Mouse (Mus musculus): ENCODE results near the gene Slc17a2. TPM values are rescaled to one million over a fixed set of nuclear protein-coding genes. Genes with fewer than 3 reads are reported as not detected.
"Not testable (repeated sequence)": the region's sequence is repeated elsewhere in the genome, so short reads cannot be mapped to it uniquely, and the experiment has no call there.

Slc17a2 gene
- total RNA-seq (2021), result 10 to 100 TPM in 1 of 2 experiments, under 1 TPM in 1; 0.53 to 10.9 TPM
- long read RNA-seq, experiment 1, partial matches to known transcripts, result 1 of 6 reads
- long read RNA-seq, experiment 1, other reads (novel, unspliced or antisense), result 5 of 6 reads
- long read RNA-seq, experiment 2, result 0 reads

DNA sequence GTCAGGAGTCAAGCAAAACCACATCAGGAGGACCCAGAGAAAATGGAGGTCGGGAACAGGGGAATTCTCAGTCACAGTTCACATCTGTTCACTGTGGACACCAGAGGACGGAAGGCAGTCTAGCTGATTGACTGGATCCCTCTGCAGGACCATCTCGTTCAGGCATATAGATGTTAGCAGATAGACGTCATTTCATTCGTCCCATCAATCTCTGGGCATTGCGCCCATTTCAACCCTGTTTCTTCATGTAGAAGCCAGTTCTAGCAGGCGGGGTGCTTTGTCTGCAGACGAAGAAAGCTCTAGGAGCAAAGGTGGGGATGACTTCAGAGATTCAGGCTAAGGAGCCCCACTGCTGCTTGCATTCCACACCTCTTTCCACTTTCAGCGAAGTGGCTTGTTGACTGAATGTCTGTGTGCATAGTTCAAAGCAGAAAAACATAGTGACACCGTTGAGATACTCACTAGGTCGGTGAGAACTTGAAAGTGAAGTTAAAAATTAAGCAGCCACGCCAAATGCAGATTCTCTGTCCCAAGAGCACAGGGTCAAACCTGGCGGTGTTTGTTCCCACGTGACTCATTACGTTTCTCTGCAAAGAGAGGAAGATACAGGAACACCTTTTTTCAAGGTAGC lies at the start of gene Slc17a2:
Gene Slc17a2, plus strand, starts transcription at position 572 of the 631 bp plus-strand sequence.
- no peak for DNase-seq (ENCODE audit: low spot score in 2 of 2)

GRCm38 (mm10) chr13:23757211-23757773 lies 49.5 kb upstream of the Slc17a2 start:
- DNase-seq (ENCODE audit: low spot score in 2 of 2), result no peak

- DNase-seq (ENCODE audit: low spot score in 2 of 2), result no peak
Measured at GRCm38 (mm10) chr13:23757921-23758320, 48.9 kb upstream of the Slc17a2 start.

- DNase-seq (ENCODE audit: low spot score in 2 of 2), result no peak
Measured at GRCm38 (mm10) chr13:23759251-23759771, 47.5 kb upstream of the Slc17a2 start.

DNA sequence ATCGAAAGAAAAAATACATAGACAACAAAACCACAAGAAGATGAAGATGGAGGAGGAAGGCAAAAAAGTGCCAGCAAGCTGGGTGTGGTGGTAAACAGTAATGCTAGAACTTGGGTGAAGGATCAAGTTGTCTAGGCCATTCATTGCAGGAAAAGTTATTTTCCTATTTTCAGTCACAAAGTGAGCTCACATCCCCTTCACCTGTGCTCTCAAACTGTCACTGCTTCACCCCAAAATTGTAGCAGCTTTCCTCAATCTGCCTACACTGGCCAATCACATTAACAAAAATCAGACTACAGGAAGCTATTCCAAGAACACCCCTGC lies 46.9 kb upstream of the Slc17a2 start:
- no peak for DNase-seq (ENCODE audit: low spot score in 2 of 2)

DNA sequence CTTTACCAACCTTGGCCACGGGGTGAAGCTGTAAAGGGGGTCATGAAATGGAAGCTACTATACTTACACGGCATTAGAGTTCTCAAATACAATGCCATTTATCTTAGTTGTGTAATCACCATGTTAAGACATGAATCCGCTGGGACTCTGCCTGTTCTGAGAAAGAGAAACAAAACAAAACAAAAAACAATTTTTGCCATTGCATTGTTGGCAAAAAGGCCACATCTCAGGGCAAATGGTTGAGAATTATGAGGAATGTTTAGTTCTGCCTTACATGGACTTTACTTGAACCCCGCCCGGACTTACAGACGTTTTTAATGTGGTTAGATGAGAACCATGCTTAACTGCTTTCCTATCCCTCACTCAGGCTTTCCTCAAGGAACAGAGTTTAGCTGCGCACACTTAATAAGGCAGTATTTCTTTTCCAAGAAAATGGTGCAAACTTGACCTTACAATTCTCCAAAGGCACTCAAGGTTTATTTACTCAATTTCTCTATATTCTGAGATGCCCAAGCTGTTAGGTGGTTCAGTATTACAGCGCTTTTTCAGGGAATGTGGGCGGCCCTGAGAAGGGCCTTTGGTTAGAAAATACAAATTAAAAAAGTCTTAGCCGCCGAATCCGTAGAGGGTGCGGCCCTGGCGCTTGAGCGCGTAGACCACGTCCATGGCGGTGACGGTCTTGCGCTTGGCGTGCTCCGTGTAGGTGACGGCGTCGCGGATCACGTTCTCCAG lies 46.4 kb upstream of the Slc17a2 start:
- no peak for DNase-seq (ENCODE audit: low spot score in 2 of 2)

DNA sequence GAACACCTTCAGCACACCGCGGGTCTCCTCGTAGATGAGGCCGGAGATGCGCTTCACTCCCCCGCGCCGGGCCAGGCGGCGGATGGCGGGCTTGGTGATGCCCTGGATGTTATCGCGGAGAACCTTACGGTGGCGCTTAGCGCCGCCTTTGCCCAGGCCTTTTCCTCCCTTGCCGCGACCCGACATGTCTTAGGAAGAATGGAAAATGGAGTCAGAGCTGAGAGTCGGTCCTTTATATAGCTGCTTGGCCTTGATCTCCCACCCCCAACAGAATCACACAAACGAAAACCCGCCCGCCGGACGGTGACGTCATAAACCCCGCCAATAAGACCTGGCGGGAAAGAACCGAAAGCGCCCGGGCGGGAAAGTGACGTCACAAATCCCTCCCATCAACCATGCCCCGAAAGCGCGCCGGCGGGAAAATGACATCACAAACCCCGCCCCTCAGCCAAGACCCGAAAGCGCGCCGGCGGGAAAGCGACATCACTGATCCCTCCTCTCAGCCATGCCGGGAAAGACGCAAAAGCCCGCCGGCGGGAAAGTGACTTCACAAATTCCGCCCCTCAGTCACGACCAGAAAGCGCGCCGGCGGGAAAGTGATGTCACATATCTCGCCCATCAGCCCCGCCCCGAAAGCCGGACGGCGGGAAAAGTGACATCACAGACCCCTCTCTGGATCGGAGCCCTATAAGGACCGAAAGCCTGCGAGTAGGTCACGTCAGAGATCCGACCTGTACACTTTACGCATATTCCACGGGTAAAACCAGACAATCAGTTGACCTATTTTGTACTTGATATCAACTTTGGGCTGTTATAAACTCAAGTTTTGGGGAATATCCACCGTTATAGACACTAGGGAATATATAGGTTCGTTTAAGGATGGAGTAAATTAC lies 45.6 kb upstream of the Slc17a2 start, which contains the start of gene Hist1h4a:
Gene Hist1h4a, minus strand, starts transcription at position 259 of the 893 bp plus-strand sequence.
- DNase-seq (ENCODE audit: low spot score in 2 of 2), result peak; percentile 95 to 98

DNA sequence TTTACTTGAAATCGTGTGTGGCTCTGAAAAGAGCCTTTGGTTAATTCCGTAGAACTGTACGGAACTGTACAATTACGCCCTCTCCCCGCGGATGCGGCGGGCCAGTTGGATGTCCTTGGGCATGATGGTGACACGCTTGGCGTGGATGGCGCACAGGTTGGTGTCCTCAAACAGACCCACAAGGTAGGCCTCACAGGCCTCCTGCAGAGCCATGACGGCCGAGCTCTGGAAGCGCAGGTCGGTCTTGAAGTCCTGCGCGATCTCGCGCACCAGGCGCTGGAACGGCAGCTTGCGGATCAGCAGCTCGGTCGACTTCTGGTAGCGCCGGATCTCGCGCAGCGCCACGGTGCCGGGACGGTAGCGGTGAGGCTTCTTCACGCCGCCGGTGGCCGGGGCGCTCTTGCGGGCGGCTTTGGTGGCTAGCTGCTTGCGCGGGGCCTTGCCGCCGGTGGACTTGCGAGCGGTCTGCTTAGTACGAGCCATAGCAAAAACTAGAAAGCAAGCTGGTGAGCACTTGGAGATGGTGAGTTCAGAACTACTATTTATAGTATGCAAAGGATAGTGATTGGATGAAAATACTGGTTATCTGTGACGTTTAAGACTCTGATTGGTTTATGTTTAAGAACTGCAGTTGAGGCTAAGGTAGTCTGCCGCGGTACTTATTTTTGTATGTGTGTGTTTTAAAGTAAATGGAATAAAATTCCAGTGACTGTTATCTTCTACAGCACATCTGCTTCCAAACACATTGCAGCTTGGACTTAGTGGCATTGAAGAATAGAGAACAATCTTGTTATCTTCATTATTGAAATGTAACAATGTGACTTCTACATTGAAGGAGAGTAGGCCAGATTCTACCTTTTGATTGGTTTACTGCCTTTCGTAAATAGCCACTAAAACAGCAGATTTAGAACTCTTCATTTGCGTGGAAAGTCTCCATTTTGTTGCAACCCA lies 44.6 kb upstream of the Slc17a2 start, which contains the start of gene Hist1h3a:
Gene Hist1h3a, minus strand, starts transcription at position 516 of the 951 bp plus-strand sequence.
- DNase-seq (ENCODE audit: low spot score in 2 of 2), result peak; percentile 30 to 32

DNA sequence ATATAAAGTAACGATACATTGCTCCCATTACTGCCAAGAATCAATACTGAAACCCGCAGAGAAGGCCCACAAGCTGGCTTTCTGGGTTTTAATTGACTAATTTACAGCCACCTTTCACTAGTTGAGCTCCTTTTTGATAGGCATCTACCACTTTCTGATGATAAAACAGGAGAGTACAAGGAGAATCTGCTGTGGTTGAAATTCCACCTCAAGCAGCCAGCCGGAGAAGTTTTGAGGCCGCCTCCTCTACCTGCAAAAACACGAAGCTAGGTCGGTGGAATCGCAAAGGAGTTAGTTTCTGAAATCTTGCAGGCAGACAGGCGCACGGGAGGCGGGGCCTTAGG lies 43.6 kb upstream of the Slc17a2 start:
- DNase-seq (ENCODE audit: low spot score in 2 of 2), result no peak

DNA sequence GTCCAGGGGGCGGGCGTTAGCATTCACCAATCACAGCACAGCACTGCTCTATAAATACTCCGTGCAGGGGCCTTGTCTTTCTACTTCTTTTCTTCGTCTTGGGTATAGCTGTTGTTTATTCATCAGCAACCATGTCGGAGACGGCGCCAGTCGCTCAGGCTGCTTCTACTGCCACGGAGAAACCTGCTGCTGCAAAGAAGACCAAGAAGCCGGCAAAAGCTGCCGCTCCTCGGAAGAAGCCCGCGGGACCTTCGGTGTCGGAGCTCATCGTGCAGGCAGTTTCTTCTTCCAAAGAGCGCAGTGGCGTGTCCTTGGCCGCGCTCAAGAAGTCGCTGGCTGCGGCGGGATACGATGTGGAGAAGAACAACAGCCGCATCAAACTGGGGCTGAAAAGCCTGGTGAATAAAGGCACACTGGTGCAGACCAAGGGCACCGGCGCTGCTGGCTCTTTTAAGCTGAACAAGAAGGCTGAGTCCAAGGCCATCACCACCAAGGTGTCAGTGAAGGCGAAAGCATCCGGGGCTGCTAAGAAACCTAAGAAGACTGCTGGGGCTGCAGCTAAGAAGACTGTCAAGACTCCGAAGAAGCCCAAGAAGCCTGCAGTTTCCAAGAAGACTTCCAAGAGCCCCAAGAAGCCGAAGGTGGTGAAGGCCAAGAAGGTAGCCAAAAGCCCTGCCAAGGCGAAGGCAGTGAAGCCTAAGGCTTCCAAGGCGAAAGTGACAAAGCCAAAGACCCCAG lies 43.0 kb upstream of the Slc17a2 start, which contains the start of gene Hist1h1a:
Gene Hist1h1a, plus strand, starts transcription at position 81 of the 738 bp plus-strand sequence.
- peak; percentile 54 to 61 for DNase-seq (ENCODE audit: low spot score in 2 of 2)

DNA sequence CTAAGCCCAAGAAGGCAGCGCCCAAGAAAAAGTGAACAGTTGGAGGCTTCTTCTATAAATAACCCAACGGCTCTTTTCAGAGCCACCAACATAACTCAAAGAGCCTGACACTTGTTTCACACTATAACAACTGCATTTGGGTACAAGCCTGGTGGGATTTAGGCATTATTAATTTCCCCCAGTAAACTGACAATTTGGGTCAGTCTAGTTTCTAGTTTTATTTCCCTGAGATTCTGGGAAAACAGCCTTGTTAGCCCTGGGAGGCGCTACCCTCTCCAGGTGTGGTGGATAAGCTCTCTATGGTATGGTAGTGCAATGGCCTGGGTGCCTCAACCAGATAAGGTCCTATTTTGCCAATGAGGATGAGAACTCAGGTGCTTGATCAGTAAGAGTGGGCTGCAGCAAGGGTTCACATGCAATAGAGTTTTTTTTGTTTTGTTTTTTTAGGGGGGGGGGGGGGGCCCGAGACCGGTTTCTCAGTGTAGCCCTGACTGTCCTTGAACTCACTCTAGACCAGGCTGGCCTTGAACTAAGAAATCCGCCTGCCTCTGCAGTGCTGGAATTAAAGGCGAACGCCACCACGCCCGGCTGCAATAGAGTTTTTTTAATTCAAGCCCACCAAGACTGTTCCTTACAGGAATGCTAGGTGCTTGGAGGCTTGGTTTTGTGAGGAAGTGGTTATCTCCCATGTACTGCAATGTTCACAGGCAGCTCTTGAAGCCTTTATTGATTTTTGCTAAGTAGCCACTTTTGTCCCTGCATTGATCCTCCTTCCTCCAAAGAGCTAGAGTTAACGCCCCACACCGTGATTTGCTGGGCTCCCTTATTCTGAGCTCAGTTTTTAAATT lies 42.2 kb upstream of the Slc17a2 start:
- DNase-seq (ENCODE audit: low spot score in 2 of 2), result no peak

GRCm38 (mm10) chr13:23765172-23765513 lies 41.6 kb upstream of the Slc17a2 start:
- DNase-seq (ENCODE audit: low spot score in 2 of 2), result no peak

DNA sequence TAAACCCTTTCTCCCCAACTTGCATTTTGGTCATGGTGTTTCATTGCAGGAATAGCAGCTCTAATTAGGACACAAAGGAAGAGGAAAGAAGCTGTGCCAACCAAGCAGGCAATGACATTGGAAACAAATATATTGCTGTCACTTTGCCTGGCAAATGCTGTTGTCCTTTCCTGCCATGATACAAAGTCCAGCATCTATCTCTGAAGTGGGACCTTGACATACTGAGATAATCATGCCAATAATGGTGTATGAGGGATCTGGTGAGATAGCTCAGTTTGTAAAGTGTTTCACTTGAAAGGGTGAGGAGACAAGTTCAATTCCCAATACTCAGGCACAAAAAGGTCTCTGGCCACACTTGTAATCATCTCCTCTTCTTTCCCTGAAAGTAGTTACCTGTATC lies 40.0 kb upstream of the Slc17a2 start:
- no peak for DNase-seq (ENCODE audit: low spot score in 2 of 2)

GRCm38 (mm10) chr13:23768834-23769397 lies 37.9 kb upstream of the Slc17a2 start:
- no peak for DNase-seq (ENCODE audit: low spot score in 2 of 2)

DNA sequence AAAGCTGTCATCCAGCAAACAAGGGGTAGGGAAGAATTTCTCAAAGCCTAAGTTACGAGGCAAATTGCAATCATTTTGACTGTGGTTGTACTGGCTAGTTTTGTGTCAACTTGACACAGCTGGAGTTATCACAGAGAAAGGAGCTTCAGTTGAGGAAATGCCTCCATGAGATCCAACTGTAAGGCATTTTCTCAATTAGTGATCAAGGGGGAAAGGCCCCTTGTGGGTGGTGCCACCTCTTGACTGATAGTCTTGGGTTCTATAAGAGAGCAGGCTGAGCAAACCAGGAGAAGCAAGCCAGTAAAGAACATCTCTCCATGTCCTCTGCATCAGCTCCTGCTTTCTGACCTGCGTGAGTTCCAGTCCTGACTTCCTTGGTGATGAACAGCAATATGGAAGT lies 37.2 kb upstream of the Slc17a2 start, which contains the start of gene Trim38:
Gene Trim38, plus strand, starts transcription at position 301 of the 400 bp plus-strand sequence.
- DNase-seq (ENCODE audit: low spot score in 2 of 2), result not testable (repeated sequence)

- no peak for DNase-seq (ENCODE audit: low spot score in 2 of 2)
Measured at GRCm38 (mm10) chr13:23772561-23773313, 34.1 kb upstream of the Slc17a2 start.

DNA sequence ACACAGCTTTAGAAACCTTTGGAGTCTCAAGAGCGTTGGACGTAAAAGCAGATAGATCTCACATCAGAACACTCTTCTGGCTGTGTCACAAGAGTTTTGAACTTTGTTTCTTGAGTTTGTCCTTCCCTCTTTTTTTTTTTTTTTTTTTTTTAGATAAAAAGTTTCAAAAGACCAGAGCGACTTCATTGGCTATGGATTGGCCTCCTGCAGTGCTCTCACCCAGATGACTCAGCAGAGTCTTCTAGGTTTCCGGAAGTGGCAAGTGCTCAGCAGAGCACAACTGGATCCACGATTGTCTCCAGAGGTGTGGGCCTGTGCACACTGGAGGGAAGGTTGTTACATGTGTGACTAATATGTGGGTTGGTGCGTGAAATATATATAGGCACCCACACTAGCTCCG lies 28.5 kb upstream of the Slc17a2 start:
- no peak for DNase-seq (ENCODE audit: low spot score in 2 of 2)

All from adrenal gland, postnatal 4 days (tissue).